Mouse (Mus musculus): Measurements from ENCODE around the gene Scamp3.
"Not testable (repeated sequence)": the region's sequence is repeated elsewhere in the genome, so short reads cannot be mapped to it uniquely, and the experiment has no call there.

DNA sequence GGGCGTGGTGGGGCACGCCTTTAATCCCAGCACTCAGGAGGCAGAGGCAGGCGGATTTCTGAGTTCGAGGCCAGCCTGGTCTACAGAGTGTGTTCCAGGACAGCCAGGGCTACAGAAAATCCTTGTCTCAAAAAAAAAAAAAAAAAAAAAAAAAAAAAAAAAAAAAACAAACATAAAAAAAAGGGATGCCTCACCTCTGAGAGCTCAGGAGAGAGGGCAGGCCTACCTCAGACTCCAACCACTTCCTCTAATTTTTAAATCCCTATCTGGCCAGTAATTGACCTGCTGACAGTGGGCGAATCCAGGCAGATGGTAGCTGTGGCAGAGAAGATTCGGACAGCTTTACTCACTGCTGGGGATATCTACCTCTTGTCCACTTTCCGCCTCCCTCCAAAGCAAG, 39.1 kb downstream of the Scamp3 start:
- not testable (repeated sequence) for TF ChIP-seq USF1 (IDR thresholded peaks at IDR 0.05; ENCODE audit: low read depth); CTCF (IDR thresholded peaks at IDR 0.05; ENCODE audit: control insufficient read depth, insufficient read depth, insufficient read length); CEBPB (IDR thresholded peaks at IDR 0.05; ENCODE audit: low read depth); FOSL1 (IDR thresholded peaks at IDR 0.05; ENCODE audit: insufficient read depth, low read length, poor library complexity, severe bottlenecking); MYOD1 (IDR thresholded peaks at IDR 0.05; ENCODE audit: control insufficient read depth, insufficient read length, low read depth); MYOG (IDR thresholded peaks at IDR 0.05; ENCODE audit: control insufficient read depth, extremely low read depth, insufficient read length)
